Mouse (Mus musculus) frontal cortex, adult (tissue): ENCODE results near the gene Vasp.

Experiments used
- ATAC-seq: cut with Nextera tagmentation; 2 replicates; pipeline ENCODE4 v1.9.2; 2017; ENCODE audit warnings: mild to moderate bottlenecking, moderate library complexity, mixed read lengths; ENCODE audit not compliant: low TSS enrichment

Vasp gene

DNA sequence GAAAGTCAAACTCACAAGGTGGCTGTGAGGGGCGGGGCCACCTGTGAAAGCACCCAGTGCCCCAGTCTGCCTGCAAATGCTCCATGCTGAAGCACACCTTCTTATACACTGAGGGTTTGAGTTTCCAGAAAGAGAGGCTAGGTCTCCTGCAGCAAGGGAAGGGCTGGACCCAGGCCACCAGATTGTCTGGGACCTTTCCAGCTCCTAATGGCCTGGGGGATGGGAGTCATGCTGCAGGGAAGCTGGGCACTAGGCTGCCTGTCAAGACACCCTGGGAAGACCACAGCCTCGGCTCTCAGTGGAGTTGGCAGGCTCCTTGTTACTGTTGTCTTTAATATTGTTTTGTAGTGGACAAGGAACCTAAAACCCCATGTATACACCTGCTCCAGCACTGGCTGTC, 35.2 kb downstream of the Vasp start:
- no peak for ATAC-seq

DNA sequence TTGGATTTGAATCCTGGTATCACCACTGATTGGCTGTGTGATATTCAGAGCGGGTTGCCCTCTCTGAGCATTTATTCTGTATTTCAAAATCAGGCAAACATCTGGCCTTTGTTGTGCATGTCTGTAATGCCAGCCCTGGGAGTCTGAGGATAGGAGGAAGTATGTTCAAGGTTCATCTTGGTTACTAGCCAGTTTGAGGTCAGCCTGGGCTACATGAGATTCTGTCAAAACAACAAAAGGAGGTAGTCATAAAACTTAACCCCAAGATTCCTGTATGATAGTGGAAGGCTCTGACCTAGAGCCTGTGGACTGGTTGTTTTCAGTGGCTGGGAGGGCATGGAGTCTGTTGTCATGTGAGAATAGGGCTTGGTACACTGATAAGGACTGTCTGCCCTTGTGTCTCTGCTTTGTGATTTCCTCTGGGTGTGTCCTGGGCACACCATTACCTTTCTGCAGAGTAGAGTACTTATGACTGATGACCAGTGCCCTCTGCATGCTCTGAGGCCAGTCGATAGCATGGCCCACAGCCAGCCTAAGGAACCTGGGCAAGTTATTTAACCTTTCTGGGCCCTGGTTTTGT, 36.4 kb downstream of the Vasp start:
- ATAC-seq: no peak

DNA sequence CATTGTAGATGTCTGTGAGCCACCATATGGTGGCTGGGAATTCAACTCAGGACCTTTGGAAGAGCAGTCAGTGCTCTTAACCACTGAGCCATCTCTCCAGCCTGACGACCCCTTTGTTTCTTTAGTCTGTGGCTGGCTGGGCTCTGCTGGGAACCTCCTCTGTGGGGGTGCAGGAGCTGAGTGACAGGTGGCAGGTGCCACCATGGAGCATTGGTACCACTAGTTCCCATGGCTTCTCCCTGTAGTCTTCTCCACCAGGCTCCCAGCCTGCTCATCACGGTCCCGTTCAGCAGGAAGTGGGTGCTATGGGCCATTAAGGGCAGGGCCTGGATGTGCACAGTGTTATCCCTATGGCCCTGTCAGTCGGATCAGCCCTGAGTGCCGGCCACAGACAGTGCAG, 37.0 kb downstream of the Vasp start:
- ATAC-seq: no peak

DNA sequence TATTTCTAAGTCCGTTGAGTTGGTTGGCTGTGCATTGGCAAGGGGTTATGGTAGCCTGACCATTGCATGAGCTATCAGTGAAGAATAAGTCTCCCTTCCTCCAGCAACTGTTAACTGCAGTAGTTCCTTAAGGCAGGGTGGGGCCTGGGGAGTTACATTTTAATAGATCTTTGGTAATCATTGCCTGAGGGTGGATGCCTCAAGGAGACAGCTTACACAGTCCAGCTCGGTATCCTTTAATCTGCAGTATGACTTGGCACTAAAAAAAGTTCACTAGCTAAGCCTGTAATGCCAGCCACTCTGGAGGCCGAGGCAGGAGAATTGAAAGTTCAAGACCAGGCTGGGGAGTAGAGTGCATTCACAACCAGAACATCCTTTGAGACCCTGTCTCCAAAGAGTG, 39.8 kb downstream of the Vasp start:
- ATAC-seq: no peak

DNA sequence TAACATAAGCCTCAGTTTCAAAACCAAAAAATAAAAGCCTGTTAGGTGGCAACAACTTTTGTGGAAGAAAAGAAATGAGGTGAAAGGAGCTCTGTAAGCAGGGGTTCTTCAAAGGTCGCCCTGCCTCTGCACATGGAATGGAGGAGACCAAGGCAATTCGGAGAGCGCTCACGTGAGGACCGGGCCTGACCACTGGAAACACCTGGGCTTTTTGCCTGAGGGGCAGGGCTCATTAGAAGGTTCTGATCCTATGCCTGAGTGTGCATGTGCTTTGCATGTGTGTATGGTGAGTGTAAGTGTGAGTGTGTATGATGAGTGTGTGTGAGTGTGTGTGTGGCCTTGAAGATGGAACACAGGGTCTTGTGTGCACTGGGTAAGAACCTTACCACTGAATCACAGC, 40.7 kb downstream of the Vasp start:
- ATAC-seq: no peak

DNA sequence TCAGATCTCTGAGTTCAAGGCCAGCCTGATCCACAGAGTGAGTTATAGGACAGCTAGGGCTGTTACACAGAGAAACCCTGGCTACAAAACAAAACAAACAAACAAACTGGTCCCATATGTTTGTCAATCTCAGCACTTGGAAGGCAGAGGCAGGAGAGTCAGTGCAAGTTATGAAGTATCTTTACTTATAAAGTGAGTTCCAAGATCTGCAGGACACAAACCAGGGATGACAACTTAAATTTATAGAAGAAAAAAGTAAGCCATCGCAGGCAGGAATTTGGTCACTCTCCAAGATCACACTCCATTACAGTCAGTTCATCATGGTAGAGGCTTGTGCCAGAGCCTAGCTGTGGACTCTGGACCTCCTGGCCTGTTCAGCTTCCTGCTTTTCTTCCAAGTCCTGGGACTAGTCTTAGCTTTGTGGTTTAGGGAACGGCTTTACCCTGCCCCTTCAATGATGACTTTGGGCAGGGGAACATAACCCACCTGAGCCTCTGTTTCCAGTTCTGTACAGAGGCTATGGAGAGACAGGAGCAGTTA, 41.5 kb downstream of the Vasp start:
- no peak for ATAC-seq

DNA sequence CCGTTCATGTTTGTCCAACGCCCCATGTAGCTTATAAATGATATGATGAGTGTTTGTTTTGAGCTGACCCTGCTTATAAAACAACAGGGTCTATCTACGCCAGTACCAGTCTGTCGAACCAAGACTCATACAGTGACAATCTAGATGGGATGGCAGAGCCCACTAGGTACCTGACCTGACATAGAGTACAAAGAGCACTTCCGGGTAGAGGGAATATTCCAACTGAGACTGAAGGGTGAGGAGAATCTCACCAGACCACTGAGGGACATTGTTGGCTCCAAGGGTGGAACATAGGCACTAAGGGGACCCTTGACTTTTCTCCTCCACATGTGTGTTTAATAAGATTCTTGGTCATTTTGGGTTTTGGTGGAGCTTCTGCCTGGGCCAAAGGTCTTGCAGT, 42.2 kb downstream of the Vasp start:
- ATAC-seq: no peak

DNA sequence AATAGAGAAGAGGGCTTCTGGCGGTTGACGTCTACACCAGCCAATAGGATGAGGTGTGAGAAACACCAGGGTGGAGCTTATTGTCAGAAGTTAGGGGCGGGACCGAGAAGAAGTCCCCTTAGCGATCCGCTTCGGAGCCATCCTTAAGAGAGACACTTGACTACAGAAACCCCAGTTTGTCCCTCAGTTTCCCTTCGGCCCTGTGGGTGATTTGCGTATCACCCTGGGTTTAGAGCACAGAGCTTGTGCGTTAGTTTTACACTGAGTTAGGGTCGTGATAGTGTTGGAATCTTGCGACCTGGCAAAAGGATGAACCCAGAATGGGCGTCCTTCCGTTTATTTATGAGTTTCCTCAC, 42.8 kb downstream of the Vasp start:
- ATAC-seq: no peak; the same call in 1 of the 2 replicates

DNA sequence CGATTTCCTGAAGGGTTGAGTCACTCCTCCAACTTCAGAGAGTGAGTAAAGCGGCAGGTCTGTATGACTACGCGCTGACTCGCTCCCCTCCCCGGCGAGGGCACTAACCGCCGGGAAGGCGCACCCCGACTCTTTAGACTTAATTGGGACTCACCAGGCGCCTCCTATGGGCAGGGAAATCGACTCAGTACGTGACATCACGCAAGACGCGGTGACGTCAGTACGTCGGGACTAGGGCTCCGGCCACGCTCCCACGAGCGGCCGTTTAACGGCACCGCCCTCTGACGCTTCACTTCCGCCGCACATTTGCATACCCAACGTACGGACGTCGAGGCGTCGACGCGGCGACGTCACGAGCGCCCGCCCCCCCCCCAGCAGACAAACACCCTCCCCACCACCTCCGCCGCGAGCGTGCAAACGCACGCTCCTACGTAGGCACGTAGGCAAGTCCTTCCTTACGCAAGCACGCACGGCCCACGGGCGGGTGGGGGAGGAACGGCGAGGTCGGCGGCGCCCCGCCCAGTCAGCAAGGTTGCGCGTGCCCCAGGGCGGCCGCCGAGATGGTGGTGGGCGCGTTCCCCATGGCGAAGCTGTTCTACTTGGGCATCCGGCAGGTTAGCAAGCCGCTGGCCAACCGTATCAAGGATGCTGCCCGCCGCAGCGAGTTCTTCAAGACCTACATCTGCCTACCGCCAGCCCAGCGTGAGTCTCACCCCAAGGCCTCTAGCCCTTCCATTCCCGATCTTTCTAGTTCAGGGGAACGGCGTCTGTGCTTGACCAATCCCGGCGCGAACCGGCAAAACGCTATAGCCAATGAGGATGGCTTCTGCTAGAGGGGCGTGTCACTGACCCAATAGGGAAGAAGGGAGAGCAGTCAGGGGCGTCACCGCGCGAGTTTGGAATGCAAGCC, 43.5 kb downstream of the Vasp start, which contains the start of gene Opa3:
Gene Opa3, plus strand, starts transcription at position 452 of the 910 bp plus-strand sequence.
- ATAC-seq: peak; percentile 84

DNA sequence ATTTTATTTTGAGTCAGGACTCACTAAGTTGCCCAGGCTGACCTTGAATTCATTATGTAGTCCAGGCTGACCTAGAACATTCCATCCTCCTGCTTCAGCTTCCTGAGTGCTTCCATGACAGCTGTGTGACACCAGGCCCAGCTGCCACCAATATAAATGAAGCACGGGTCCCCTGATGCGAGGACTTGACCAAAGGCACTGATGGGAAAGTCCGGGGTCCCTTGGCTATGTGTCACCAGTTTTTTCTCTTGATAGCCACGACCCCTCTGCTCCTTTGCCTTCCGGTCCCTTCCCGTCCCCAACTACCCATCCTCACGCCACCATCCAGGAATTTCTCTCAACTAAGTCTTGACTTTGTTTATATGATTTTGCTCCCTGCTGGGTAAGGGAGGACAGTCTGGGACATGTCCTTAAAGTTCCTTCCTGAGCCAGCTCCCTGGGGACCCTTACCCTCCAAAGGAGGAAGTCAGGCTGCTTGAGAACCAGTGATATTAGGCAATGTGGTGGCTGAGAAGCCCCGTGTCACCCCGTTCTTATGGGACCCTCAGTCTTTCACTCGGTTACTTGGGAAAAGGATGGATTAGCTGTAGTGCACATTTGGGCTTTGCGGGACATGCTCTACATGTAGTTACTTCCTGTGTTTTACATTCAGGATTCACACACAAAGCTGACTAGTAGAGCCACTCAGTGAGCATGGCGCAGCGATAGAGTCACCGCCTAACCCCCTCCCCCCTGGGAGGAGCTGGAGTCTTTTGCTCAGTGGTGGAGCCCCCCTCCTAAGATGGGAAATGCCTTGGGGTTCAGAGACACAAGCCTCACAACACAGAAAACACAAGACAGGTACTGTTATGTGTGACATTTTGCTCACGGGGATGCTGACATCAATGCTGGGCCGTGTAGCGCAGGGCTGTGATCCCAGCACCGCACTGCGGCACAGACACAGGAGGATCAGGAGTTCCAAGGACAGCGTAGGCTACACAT, 44.5 kb downstream of the Vasp start:
- ATAC-seq: peak; percentile 18

DNA sequence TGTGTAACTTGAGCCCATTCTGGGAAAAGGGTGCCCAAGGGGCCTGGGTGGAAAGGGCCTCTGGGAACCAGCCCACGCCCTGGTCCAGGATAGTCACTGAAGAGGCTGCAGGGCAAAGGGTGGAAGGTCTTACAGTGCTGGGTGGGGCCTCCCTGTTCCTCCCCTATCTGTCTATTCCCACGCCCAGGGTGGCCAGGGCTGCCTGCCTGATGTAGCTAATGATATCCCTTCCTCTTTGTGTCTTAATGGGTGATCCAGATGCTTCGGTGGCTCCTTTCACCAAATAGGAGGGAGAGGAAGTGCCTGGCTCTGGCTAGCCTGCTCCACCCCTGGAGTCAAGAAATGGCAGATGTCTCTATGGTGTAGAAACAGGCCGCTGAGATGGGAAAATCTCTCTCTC, 46.7 kb downstream of the Vasp start:
- no peak for ATAC-seq

DNA sequence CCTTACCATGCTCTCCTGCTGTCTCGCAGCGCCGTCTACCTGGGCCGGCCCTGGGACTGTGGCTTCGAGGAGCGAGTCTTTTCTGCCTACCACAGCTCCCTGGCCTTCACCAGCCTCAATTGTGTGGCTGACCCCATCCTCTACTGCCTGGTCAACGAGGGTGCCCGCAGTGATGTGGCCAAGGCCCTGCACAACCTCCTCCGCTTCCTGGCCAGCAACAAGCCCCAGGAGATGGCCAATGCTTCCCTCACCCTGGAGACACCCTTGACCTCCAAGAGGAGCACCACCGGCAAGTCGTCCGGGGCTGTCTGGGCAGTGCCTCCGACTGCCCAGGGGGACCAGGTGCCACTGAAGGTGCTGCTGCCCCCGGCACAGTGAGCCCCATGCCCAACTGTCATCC, 48.7 kb downstream of the Vasp start:
- no peak for ATAC-seq

DNA sequence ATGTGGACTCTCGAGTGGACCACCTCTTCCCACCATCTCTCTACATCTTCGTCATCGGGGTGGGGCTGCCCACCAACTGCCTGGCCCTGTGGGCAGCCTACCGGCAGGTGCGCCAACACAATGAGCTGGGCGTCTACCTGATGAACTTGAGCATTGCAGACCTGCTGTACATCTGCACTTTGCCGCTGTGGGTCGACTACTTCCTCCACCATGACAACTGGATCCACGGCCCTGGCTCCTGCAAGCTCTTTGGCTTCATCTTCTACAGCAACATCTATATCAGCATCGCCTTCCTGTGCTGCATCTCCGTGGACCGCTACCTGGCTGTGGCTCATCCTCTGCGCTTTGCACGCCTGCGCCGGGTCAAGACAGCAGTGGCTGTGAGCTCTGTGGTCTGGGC, 49.4 kb downstream of the Vasp start:
- no peak for ATAC-seq

DNA sequence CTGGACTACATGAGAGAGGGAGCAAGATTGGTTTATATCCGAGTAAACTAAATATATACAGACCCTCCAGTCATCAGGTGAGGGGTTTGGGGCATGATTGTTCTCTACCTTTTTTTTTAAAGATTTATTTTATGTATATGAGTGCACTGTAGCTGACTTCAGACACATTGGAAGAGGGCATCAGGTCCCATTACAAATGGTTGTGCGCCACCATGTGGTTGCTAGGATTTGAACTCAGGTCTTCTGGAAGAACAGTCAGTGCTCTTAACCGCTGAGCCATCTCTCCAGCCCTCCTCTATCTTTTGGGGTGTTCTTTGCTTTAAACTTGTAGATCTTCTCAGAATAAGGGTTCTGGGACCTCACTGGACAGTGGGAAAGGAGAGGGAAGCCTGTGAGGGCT, 51.6 kb downstream of the Vasp start:
- ATAC-seq: no peak

DNA sequence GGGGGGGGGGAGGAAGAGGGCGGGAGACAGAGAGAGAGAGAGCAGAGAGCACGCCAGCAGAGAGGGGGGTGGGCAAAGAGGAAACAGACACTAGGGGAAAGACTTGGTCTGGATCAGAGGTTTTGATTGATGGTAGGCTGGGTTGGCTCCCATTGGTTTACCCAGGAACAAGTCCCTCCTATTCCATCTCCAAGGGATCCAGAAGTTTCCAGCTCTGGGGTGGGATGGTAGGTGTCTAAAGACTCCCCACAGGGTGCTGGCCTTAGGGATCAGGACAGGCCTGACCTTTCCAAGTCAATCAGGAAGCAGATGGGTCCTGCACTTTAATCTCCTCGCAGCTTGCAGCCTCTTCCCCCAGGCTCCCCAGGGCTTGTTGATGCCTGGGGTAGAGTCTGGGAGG, 53.7 kb downstream of the Vasp start:
- no peak for ATAC-seq

DNA sequence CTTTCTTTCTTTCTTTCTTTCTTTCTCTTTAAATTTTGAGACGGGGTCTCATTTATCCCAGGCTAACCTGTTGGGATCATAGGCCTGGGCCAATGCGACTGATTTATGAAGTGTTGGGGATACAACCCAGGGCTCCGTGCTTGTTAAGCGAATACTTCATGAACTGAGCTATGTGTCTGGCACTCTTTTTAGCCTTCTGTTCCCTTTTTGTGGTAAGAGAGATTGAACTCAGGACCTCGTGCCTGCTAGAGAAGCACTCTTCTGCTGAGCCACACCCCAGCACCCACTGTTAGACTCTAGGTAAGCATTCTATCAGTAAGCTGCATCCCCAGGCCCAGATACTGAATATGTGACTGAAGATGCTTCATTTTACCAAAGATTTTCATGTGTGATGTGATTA, 54.1 kb downstream of the Vasp start:
- ATAC-seq: no peak

DNA sequence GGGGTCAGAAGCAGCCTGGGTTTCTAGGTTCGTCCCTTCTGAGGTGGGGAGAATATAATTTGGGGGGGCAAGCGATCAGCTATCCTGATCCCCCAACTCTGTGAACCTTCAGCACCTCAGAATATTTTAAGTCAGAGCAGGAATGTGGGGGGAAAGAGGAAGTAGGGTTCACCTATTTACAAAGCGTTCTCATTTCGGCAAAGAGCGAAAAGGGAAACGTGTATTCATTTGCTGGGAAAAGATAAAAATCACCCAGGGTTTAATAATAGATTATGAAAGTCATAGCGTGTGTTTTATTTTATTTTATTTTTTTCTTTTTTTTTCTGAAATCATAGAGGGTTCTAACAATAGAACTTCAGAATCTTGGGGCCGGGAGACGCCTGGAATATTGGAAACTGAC, 56.7 kb downstream of the Vasp start:
- ATAC-seq: no peak

DNA sequence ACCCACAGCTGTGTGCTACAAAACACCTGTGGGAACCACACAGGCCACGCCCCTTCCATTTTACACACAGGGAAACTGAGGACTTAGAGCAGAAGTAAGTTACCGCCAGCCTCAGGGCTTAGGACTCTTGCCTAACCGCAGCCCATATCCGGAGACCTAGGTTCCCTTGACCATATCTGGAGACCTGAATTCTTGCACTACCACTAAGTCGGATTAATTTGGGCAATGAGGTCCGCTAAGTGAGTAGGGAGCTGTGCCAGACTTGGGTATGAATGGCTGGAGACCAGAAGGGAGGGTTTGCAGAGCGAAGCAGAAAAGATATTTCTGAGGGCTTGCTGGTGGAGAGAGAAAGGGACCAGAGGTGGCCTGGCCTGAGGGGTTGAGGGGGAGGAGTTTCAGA, 57.2 kb downstream of the Vasp start:
- ATAC-seq: no peak

DNA sequence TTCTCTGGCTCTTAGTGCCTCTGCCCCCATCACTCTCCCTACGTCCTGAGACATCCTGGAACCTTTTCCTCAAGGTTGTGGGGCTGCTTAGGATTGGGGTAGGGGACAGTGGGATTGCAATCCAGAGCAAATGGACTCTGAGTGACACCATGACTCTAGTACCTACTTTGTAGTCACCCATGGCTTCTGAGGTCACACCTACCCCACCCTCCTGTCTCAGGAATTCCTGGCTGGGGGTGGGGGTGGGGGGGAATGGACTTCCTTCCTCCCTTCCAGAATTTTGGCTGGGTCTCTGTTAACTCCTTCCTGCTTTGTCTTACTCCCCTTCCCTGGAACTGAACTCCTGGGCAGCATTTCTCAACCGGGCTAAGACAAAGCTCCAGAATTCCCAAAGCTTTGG, 58.2 kb downstream of the Vasp start:
- no peak for ATAC-seq

DNA sequence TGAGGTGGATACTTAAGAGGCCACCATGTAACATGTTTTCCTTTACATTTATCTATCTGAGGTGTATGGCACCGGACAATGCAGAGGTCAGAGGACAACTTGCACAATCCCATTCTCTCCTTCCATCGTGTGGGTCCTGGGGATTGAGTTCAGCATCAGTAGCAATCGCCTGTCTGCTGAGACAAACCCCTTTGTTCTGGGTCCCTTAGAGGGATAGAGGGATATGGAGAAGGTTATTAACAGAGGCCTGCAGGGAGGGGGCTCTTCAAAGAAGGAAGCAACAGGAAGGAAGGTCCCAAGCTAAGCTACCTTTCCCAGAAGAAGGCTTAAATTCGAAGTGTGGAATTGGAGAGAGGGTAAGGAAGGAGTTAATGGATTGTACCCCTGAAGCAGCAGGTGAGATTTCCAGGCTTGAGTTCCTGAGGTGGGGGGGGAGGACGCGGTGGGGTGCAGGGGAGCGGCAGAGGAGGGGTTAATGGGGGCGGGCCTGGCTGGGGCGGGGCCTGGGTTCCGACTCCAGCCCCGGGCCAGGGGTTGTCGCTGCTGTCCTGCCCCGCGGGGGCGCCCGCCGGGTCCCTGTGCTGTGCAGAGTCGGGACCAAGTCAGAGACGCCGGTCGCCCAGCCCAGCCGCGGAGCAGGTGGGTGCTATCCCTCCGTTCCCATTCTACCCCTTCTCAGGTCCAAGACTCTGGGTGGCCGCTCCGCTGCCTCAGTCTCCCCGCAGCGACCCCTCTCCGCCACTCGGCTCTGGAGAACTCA, 59.4 kb downstream of the Vasp start, which contains the start of gene Gpr4:
Gene Gpr4, plus strand, starts transcription at position 543 of the 760 bp plus-strand sequence.
- no peak; the same call in 1 of the 2 replicates for ATAC-seq

DNA sequence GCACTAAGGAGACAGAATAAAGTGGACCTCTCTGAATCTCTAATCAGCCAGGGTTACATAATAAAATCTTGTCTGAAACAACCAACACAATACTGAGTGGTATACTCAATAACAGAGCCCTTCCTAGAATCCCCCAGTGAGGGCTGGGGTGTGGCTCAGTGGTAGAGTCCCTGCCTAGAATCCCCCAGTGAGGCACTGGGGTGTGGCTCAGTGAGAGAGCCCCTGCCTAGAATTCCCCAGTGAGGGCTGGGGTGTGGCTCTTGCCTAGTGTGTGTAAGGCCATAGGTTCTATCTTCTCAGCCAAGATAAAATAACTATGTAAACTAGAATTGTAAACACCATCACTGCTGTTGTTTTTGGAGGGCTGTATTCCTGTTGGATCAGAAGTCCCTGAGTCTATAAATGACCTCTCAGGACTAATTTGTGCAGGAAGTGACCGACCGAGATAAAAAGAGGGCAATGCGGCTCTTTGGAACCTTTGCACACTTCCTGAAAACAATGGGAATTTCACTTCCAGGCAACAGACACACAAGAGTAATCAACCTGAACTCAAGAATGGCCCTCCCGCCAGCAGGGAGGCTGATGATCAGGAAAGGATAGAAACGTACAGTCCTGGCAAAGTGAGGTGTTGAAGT, 60.5 kb downstream of the Vasp start:
- no peak for ATAC-seq
